Mouse (Mus musculus) erythroblast, embryonic 14.5 days (primary cell): Measurements from ENCODE around the gene Ext2. TPM values are rescaled to one million over a fixed set of nuclear protein-coding genes. Genes with fewer than 3 reads are reported as not detected.

Experiments used
- H3K27me3 ChIP-seq: 2 replicates; pipeline ENCODE4 v1.6.1; 2012; ENCODE audit warnings: inconsistent platforms; ENCODE audit not compliant: control insufficient read depth
- H3K36me3 ChIP-seq: 2 replicates; pipeline ENCODE4 v1.6.1; 2012; ENCODE audit warnings: mild to moderate bottlenecking, inconsistent platforms; ENCODE audit not compliant: control insufficient read depth
- H3K4me1 ChIP-seq: 2 replicates; pipeline ENCODE4 v1.6.1; 2012; ENCODE audit warnings: inconsistent platforms; ENCODE audit not compliant: control insufficient read depth
- H3K4me3 ChIP-seq: replicated peaks from 2 replicates; pipeline ENCODE3; 2012; ENCODE audit warnings: moderate library complexity, mild to moderate bottlenecking, inconsistent platforms
- H3K9me3 ChIP-seq: 2 replicates; pipeline ENCODE4 v1.6.1; 2012; ENCODE audit warnings: low read length, inconsistent platforms, mixed read lengths; ENCODE audit not compliant: control insufficient read depth
- GATA1 ChIP-seq: IDR thresholded peaks from 2 replicates; pipeline ENCODE4 v1.6.1; 2012; ENCODE audit warnings: low read length, inconsistent platforms, mixed read lengths
- TAL1 ChIP-seq: IDR thresholded peaks from 3 replicates; pipeline ENCODE4 v1.6.1; 2012; ENCODE audit warnings: low read length, inconsistent platforms, mixed read lengths
- polyA plus RNA-seq: library from polyadenylated mRNA; stranded (reverse); fragments of >175 nt; gene quantifications from 2 replicates; pipeline ENCODE4 v1.2.3, GENCODE M21; 2012

Ext2 gene
- polyA plus RNA-seq, 1 experiment = 1.4 TPM

DNA sequence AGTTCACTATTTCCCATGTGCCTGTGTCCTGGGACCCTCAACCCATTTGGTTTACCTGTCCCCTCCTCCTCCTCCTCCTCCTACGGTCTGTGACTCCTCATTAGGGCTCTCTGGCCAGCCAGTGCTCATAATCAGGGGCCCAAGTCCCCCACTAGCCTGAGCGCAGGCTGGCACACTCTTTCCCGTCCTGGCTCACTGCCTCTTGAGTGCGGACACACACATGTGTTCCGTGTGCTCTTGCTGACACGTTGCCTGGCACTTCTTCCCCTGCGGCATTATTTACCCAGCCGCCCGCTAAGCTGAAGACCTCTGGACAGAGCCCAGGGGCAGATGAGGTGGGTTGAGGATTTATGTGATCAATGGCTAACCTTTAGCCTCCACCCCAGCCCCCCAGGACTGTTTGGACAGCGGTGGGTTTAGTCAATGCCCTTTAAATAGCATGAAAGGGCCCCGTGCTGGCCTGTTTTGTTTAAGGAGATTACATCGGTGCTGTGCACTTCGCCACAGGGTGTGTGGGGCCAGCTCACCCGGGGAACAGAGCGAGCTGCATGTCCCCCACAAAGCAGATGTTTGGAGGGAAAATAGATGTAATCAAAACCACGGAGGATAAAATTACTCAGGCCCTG is 160.0 kb downstream of the Ext2 start:
- Histone ChIP-seq H3K4me3 (no peak overlapping the region), H3K9me3 (no peaks in the 10 kb centered on the region), H3K27me3 (no peaks in the 10 kb centered on the region), H3K36me3 (no peaks in the 10 kb centered on the region), H3K4me1 (no peaks in the 10 kb centered on the region)
- TF ChIP-seq TAL1 (no peak), GATA1 (no peak)

DNA sequence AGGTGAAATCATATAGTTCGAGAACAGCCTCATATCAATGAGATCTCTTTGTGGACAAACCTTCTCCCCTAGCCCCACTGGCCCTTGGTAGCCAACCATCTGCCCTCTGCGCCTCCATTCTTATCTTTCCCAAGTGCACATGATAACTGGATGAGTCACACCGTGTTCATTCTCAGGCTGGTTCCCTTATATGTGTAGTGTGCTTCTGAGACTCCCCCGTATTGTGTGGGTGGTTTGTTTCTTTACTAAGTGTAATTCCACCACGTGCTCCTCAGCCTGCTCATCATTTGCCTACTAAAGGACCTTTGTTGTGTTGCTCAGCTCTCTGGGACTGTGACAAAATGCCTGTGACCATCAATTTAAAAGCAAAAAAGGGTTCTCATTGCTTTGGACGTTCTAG is 161.3 kb downstream of the Ext2 start:
- no peak overlapping the region for H3K4me3 ChIP-seq
- TF ChIP-seq GATA1 (no peak), TAL1 (no peak)
- no peaks in the 10 kb centered on the region for H3K4me1 ChIP-seq
- no peaks in the 10 kb centered on the region for H3K9me3 ChIP-seq
- H3K27me3 ChIP-seq = no peaks in the 10 kb centered on the region
- no peaks in the 10 kb centered on the region for H3K36me3 ChIP-seq

GRCm38 (mm10) chr2:93659705-93660308 is 162.6 kb downstream of the Ext2 start:
- TF ChIP-seq GATA1 = no peak
- no peak for TF ChIP-seq TAL1
- no peaks in the 10 kb centered on the region for H3K27me3 ChIP-seq
- H3K4me1 ChIP-seq = no peaks in the 10 kb centered on the region
- no peaks in the 10 kb centered on the region for H3K9me3 ChIP-seq
- no peaks in the 10 kb centered on the region for H3K36me3 ChIP-seq
- no peak overlapping the region for H3K4me3 ChIP-seq

GRCm38 (mm10) chr2:93659004-93659403 is 163.4 kb downstream of the Ext2 start:
- H3K9me3 ChIP-seq = no peaks in the 10 kb centered on the region
- no peaks in the 10 kb centered on the region for H3K36me3 ChIP-seq
- no peak overlapping the region for H3K4me3 ChIP-seq
- no peaks in the 10 kb centered on the region for H3K27me3 ChIP-seq
- TF ChIP-seq TAL1 (no peak), GATA1 (no peak)
- no peaks in the 10 kb centered on the region for H3K4me1 ChIP-seq

DNA sequence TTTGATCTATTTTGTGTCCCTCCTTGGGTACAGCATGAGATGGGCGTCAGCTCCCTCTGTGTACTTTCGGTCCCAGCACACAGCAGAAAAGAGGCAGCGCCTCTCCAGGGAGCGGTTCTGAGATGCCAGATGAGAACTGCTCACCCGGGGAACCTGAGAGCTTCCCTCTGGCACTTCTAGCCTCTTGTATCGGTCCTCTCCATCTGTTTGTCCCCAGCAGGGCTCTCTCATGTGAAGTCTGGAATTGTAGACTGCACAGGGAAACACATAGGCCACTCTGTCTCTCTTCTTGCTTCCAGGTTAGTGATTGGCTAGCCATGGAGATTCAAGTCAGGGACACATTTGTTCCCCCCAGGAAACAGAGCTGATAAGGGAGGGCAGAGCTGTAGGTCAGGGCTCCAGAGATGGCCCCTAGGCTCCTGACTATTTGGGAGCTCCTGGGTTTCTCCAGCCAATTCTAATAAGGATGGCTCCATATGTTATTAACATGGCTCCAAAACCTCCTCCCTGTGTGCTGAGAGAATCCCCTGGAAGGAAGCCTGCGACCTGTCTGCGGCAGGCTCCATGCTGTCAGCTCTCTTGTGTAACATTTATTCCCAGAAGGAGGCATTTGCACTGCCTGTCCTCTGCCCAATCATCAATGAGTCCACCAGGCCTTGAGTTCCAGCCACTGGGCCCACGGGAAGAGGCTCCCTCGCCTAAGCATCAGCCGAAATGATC is 167.9 kb downstream of the Ext2 start:
- peaks cover 21% of the 10 kb centered on the region for H3K27me3 ChIP-seq

GRCm38 (mm10) chr2:93649243-93649870 is 173.0 kb downstream of the Ext2 start:
- H3K4me1 ChIP-seq = no peaks in the 10 kb centered on the region
- peaks cover 70% of the 10 kb centered on the region for H3K27me3 ChIP-seq
- H3K4me3 ChIP-seq = no peak overlapping the region
- H3K9me3 ChIP-seq = no peaks in the 10 kb centered on the region
- no peaks in the 10 kb centered on the region for H3K36me3 ChIP-seq
- no peak for TF ChIP-seq TAL1
- no peak for TF ChIP-seq GATA1

More for the DNA sequence above, 167.9 kb downstream of the Ext2 start:
- no peak overlapping the region for H3K4me3 ChIP-seq
- no peaks in the 10 kb centered on the region for H3K36me3 ChIP-seq
- H3K9me3 ChIP-seq = no peaks in the 10 kb centered on the region
- TF ChIP-seq TAL1 (no peak), GATA1 (no peak)
- no peaks in the 10 kb centered on the region for H3K4me1 ChIP-seq

DNA sequence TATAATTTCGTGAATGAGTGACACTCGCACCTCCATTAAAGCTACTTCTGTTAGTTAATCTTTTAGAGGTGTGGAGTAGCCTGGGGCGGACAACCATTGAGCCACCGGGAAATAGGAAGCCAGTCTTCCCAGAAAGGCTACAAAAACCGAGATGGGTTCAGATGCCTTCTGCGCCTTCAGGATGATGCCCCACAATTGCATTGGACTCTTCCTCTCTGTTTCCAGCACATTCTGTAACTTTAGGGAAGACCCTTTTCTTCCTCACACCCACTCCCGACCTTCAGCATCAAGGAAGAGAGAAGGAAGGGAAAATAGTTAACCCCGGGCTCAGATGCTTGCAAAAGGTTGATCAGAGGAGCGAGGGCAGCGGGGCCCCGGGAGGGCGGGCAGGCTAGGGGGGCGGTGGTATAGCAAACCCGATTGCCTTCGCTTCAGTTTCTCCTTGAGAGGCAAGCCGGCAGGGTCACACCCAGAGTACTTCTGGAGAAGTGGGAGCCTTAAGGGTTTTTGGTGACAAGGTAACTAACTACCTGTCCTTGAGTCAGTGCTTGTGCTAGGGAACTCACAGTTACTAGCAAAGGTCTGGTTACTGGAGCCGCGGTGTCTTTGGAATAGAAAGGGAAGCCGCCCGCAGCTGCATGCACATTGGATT is 174.3 kb downstream of the Ext2 start:
- Histone ChIP-seq H3K27me3 (peaks cover 83% of the 10 kb centered on the region), H3K4me3 (no peak overlapping the region), H3K9me3 (no peaks in the 10 kb centered on the region), H3K4me1 (no peaks in the 10 kb centered on the region), H3K36me3 (no peaks in the 10 kb centered on the region)
- TF ChIP-seq TAL1 (no peak), GATA1 (no peak)

GRCm38 (mm10) chr2:93647051-93647923 is 175.1 kb downstream of the Ext2 start:
- Histone ChIP-seq H3K4me3 (no peak overlapping the region), H3K4me1 (no peaks in the 10 kb centered on the region), H3K9me3 (no peaks in the 10 kb centered on the region), H3K27me3 (peaks cover 91% of the 10 kb centered on the region), H3K36me3 (no peaks in the 10 kb centered on the region)
- no peak for TF ChIP-seq GATA1
- TF ChIP-seq TAL1 = no peak
